ENCODE assay signal across 8 mouse cellular contexts in genomic region chr16:90726600-90727227, GRCm38 (mm10). TPM values are rescaled to one million over a fixed set of nuclear protein-coding genes. Genes with fewer than 3 reads are reported as not detected.
DNase-seq lines count a peak whose midpoint lies in the region; ATAC-seq and TF ChIP-seq lines count a peak whose summit lies in the region.

No protein-coding gene starts in this region.

- peak overlapping the region; percentile 86 for H3K9ac ChIP-seq in lung, embryonic 15.5 days
- H3K9ac ChIP-seq in limb, embryonic 14.5 days (ENCODE audit: low read depth, low read length, severe bottlenecking), result peak overlapping the region; percentile 82

- TF ChIP-seq CTCF in olfactory bulb, adult 2 months (IDR thresholded peaks at IDR 0.05; ENCODE audit: insufficient read depth, low read depth, low read length), result no peak

- peaks cover 14% of the 10 kb centered on the region for H3K4me1 ChIP-seq in lung, embryonic 15.5 days
- peaks cover 4% of the 10 kb centered on the region; the same call in 1 of the 2 replicates for H3K4me1 ChIP-seq in limb, embryonic 14.5 days (ENCODE audit: control insufficient read depth, insufficient read depth, low read length)
- H3K4me1 ChIP-seq in olfactory bulb, adult 2 months (ENCODE audit: control insufficient read depth, insufficient read depth, low read length), result peaks cover 4% of the 10 kb centered on the region

- DNase-seq in lung, postnatal 36 days, result no peak
- no peak for DNase-seq in limb, embryonic 14.5 days (ENCODE audit: low spot score)
- DNase-seq in layer of hippocampus, adult 18-20 months (ENCODE audit: low spot score in 2 of 2), result no peak
- DNase-seq in urinary bladder, adult 2 months (ENCODE audit: low spot score), result no peak
- DNase-seq in ovary, postnatal 14 days (ENCODE audit: low spot score), result no peak

- ATAC-seq in lung, embryonic 15.5 days (ENCODE audit: borderline replicate concordance, extremely low read depth, low FRiP score, low TSS enrichment), result peak; percentile 49; the same call in 1 of the 2 replicates
- ATAC-seq in erythroblast, adult 5-6 weeks (replicated peaks; ENCODE audit: low FRiP score, poor library complexity, severe bottlenecking), result peak; percentile 65
- no peak for ATAC-seq in limb, embryonic 14.5 days (ENCODE audit: low FRiP score, low read depth)

- no peaks in the 10 kb centered on the region for H3K27me3 ChIP-seq in lung, embryonic 15.5 days
- no peaks in the 10 kb centered on the region for H3K27me3 ChIP-seq in limb, embryonic 14.5 days (ENCODE audit: control insufficient read depth, insufficient read depth, low read length)

- H3K4me2 ChIP-seq in lung, embryonic 15.5 days, result peak overlapping the region; percentile 93
- peak overlapping the region; percentile 96 for H3K4me2 ChIP-seq in limb, embryonic 14.5 days (replicated peaks; ENCODE audit: low read depth, low read length, severe bottlenecking)

- H3K9me3 ChIP-seq in lung, embryonic 15.5 days, result 0 out of 2 replicates have a peak, but pooled peaks cover 2% of the 10 kb centered on the region
- no peaks in the 10 kb centered on the region for H3K9me3 ChIP-seq in limb, embryonic 14.5 days (ENCODE audit: control insufficient read depth, low read length)

- peak overlapping the region; percentile 80 for H3K4me3 ChIP-seq in lung, embryonic 15.5 days
- peak overlapping the region; percentile 75 for H3K4me3 ChIP-seq in limb, embryonic 14.5 days (replicated peaks; ENCODE audit: low read length)
- peak overlapping the region; percentile 60 for H3K4me3 ChIP-seq in olfactory bulb, adult 2 months (ENCODE audit: insufficient read depth, low read depth, low read length)

- TF ChIP-seq POLR2A in limb, embryonic 14.5 days (IDR thresholded peaks at IDR 0.05; ENCODE audit: borderline replicate concordance, extremely low read depth, insufficient read depth, insufficient read length), result no peak
- TF ChIP-seq POLR2A in olfactory bulb, adult 2 months (IDR thresholded peaks at IDR 0.05; ENCODE audit: insufficient read depth, low read depth, low read length), result no peak

- H3K36me3 ChIP-seq in lung, embryonic 15.5 days, result peaks cover 25% of the 10 kb centered on the region
- H3K36me3 ChIP-seq in limb, embryonic 14.5 days (ENCODE audit: control insufficient read depth, insufficient read depth, low read length), result peaks cover 11% of the 10 kb centered on the region

- 0 out of 2 replicates have a peak overlapping the region, but pooled peaks have one; percentile 29 for H3K27ac ChIP-seq in lung, embryonic 15.5 days
- H3K27ac ChIP-seq in limb, embryonic 14.5 days (replicated peaks; ENCODE audit: low read depth, low read length), result no peak overlapping the region
- no peak overlapping the region for H3K27ac ChIP-seq in olfactory bulb, adult 2 months (ENCODE audit: insufficient read depth, low read depth, low read length)

- WGBS in lung, embryonic 15.5 days, result 4% methylated on average over 38 of the region's 38 CpGs
- 7% methylated on average over 32 of the region's 38 CpGs for WGBS in limb, embryonic 14.5 days
- WGBS in olfactory bulb, adult 2 months, result 5% methylated on average over 38 of the region's 38 CpGs

RNA-seq across cellular contexts. Expression of gene Mis18a, which starts 0.5 kb away (rescaled TPM):
- polyA plus RNA-seq in lung, embryonic 15.5 days (2015; fragmentation: Nextera tagmentation; extraction: Ambion mirVana), result 86.4 and 87.3 TPM in 2 replicates
- total RNA-seq in erythroblast, adult 5-6 weeks (2015; ENCODE audit: low replicate concordance), result 22.4 and 23.2 TPM in 2 replicates
- 16.2 and 24.7 TPM in 2 replicates for total RNA-seq in erythroblast, adult 5-6 weeks (2017; ENCODE audit: low replicate concordance)
- 45.7 and 48.4 TPM in 2 replicates for polyA plus RNA-seq in limb, embryonic 14.5 days (2012; rRNA removed)
- 59.0 and 61.2 TPM in 2 replicates for polyA plus RNA-seq in limb, embryonic 14.5 days (2014; fragmentation: Nextera tagmentation; extraction: Ambion mirVana)
- polyA plus RNA-seq in olfactory bulb, adult 2 months (2012; ENCODE audit: insufficient read depth, insufficient read length, low replicate concordance, missing spikeins), result not detected in 2 replicates
- 10 to 100 TPM in 1 of 2 experiments, 1 to 10 TPM in 1; 8.5 to 10.3 TPM for total RNA-seq in layer of hippocampus, adult 18-20 months (2021)
- polyA plus RNA-seq in urinary bladder, adult 2 months (2012; rRNA removed), result 11.8 and 15.9 TPM in 2 replicates

RNA-seq across cellular contexts. Expression of gene Mrap, which starts 11.3 kb away (rescaled TPM):
- 2.1 and 2.2 TPM in 2 replicates for polyA plus RNA-seq in lung, embryonic 15.5 days (2015; fragmentation: Nextera tagmentation; extraction: Ambion mirVana)
- total RNA-seq in erythroblast, adult 5-6 weeks (2015; ENCODE audit: low replicate concordance), result 3.3 TPM in 1 of 2 replicates, not detected in the other
- total RNA-seq in erythroblast, adult 5-6 weeks (2017; ENCODE audit: low replicate concordance), result 2.0 and 5.0 TPM in 2 replicates
- 0.13 and 0.28 TPM in 2 replicates for polyA plus RNA-seq in limb, embryonic 14.5 days (2012; rRNA removed)
- not detected in 2 replicates for polyA plus RNA-seq in limb, embryonic 14.5 days (2014; fragmentation: Nextera tagmentation; extraction: Ambion mirVana)
- polyA plus RNA-seq in olfactory bulb, adult 2 months (2012; ENCODE audit: insufficient read depth, insufficient read length, low replicate concordance, missing spikeins), result not detected in 2 replicates
- total RNA-seq in layer of hippocampus, adult 18-20 months (2021), result under 1 TPM in 1 of 2 experiments, not detected in 1; 0.66 TPM
- 8.6 and 15.6 TPM in 2 replicates for polyA plus RNA-seq in urinary bladder, adult 2 months (2012; rRNA removed)
